Mouse (Mus musculus) forebrain, embryonic 11.5 days (tissue): Measurements from ENCODE around the gene Natd1. TPM values are rescaled to one million over a fixed set of nuclear protein-coding genes. Genes with fewer than 3 reads are reported as not detected.

Source experiments
- polyA plus RNA-seq: library from polyadenylated mRNA; unstranded; fragments of >200 nt; fragmentation: Nextera tagmentation; extraction: Ambion mirVana; gene quantifications from 2 replicates; pipeline ENCODE4 v1.2.1, GENCODE M21; 2014

Natd1 gene
- polyA plus RNA-seq, 1 experiment from 2014 or later: 25.7 TPM

Other genes with a start within 250 kb of the Natd1 start
- gene Llgl1, start 215.0 kb downstream of the Natd1 start, polyA plus RNA-seq: 147 and 153 TPM in 2 replicates
- 74.8 and 81.4 TPM in 2 replicates for gene Flii, start 187.5 kb downstream of the Natd1 start, polyA plus RNA-seq
- 14.2 and 17.8 TPM in 2 replicates for gene Mief2, start 186.4 kb downstream of the Natd1 start, polyA plus RNA-seq
- 23.8 and 25.9 TPM in 2 replicates for gene Top3a, start 137.4 kb downstream of the Natd1 start, polyA plus RNA-seq
- gene Smcr8, start 137.2 kb downstream of the Natd1 start, polyA plus RNA-seq: 11.0 and 11.6 TPM in 2 replicates
- 70.5 and 71.7 TPM in 2 replicates for gene Shmt1, start 103.0 kb downstream of the Natd1 start, polyA plus RNA-seq
- 26.7 and 30.0 TPM in 2 replicates for gene Dhrs7b, start 84.1 kb downstream of the Natd1 start, polyA plus RNA-seq
- 59.8 and 70.9 TPM in 2 replicates for gene Tmem11, start 35.5 kb downstream of the Natd1 start, polyA plus RNA-seq
- 47.3 and 51.0 TPM in 2 replicates for gene Map2k3, start 17.3 kb upstream of the Natd1 start, polyA plus RNA-seq
- 0.16 TPM in 1 of 2 replicates, not detected in the other for gene Kcnj12, start 107.8 kb upstream of the Natd1 start, polyA plus RNA-seq
- gene Tnfrsf13b, start 212.0 kb upstream of the Natd1 start, polyA plus RNA-seq: 0.83 and 1.0 TPM in 2 replicates